Mouse (Mus musculus): ENCODE measurements around the gene Wdr47.
"Not testable (repeated sequence)": the region's sequence is repeated elsewhere in the genome, so short reads cannot be mapped to it uniquely, and the experiment has no call there.

Gene Wdr47

DNA sequence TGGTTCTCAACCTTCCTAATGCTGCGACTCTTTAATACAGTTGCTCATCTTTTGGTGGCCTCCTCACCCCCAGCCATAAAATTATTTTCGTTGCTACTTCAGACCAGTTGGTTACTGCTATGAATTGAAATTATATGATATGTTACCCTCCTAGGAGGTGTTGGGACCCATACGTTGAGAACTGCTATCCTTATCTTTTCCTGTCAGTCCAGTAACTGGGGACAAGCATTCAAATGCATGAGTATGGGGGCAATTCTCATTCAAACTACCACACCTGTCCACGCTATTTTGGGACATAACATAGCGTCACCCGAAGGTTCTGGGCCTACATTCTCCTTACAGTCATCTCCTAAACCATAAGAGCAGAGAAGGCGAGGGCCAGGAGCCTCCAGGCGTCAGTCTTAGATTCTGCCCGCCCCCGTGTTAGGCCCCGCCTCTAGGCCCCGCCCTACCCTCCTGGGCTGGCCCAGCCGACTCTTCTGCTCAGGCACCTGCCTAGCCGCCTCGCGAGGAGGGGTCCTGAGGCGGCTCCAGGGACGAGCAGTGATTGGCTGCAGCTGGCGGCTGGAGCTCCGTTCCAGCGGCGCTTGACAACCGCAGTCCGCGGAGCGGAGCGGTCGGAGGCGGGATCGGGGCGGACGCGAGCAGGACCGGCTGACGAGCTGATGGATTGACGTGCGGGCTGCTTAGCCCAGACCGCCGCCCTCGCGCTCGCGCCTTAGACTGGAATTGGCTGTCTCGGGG is at the start of gene Wdr47:
Gene Wdr47, plus strand, starts transcription at position 494 of the 744 bp plus-strand sequence.
- DNase-seq: peak; percentile 96 to 98

DNA sequence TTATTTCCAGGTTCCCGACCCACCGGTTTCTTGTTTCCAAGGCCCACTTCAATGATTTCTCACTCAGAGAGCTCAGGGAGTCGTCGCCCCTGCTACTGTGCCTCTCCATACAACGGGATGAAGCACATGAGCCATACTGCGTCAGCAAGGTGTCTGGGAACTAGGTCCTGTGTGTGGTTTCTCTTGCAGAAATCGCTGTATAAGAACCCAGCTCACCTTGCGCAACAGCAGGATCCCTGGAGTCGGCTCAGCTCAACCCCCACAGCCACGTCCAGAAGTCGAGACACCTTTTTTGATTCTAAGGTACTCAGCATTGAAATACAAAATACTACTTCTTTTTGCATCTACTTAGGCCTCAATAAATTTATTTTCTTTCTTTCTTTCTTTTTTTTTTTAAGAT is 48.8 kb upstream of the Wdr47 start:
- no peak for DNase-seq

DNA sequence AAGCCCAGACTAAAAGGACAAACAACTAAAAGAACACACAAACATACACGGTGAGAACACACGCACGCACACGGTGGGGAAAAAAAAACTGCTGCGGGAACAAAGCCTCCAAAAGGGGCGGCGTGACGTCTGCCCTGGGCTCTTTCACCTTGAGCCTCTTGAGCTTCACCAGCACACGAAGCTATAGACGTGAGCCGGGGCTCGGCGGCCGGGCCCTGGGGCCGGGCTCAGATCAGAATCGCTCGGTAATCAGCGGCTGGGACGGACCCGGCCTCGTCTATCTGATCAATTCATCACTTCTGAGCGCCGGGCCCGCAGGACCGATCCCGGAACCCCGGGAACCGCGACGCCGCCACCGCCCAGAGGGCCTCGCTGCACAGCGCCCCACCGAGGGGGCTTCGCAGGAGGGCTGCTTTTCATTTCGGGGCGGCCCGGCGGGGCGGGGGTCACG is 36.9 kb upstream of the Wdr47 start:
- DNase-seq: no peak

DNA sequence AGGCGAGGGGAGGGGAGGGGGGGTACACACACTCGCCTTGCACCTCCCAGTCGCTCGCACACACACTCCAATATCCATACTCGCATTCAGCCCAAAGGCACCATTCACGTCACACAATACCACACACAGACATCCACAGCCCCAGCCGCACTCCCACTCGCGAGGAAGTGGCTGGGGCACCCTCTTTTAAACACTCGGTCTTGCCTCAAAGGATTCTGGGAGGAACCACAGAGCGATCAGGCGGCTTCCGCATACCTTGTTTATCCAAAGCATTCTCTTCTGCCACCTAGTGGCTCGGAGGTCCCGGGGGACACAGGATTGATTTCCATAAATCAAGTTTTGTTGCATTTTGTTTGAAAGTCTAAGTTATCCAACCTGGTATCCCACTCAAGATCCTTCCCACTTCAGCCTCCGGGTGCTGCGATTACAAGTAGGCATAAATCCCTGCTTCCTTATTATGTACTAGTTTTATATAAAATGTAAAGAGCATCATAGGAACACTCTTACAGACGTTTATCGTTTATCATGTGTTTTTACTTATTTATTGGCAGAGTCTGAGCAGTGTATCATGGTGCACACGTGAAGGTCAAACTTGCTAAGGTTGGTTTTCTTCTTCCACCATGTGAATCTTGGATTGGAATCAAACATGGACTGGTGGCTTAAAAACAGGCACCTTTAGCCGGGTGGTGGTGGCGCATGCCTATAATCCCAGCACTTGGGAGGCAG is 36.3 kb upstream of the Wdr47 start:
- peak; percentile 96 for DNase-seq

DNA sequence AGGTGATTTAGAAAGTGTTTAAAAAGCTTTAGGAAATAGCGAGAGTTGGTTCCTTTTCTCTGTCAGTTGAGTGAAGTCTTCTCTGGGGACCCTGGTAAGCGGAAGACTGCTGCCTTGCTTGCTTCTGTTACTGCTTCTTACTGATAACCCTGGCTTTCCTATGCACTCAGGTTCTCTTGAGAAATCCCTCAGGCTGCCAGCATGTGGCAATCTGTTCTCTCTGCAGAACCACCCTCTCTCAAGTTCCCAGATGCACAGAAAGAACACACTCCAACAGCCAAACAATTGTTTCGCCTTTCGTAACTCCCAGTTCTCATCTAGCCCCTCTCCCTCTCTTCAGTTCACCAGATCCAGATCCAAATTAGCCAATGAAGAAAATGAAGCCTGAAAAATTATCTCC is 33.2 kb upstream of the Wdr47 start:
- DNase-seq: no peak

DNA sequence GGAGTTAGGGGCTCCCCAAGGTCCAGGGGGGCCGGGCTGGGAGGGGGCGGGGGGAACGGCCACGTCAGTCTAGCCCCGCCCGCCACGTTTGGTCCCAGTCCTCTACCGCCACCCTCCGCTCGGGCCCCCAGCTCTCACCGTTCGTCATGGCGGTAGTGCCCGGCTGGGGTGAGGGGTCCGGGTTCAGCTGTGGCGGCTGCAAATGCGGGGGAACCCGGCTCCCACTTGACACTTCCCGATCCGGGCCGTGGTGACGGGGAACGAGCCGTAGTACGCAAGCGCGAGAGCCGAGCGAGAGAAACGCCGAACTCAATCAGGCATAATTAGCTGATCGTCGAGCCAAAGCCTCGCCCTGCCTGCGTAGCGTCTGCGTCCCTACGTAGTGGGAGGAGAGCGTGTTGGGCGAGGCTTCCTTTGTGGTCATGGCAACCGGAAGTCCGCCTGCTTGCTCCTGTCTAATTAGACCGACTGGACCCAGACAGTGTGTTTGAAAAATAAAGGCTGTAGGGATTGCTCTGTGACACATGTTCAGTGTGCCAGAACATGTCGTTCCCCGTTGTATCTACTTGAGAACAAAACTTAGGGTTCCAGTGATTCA is 28.8 kb upstream of the Wdr47 start, which contains the start of gene Tmem167b:
Gene Tmem167b, minus strand, starts transcription at position 334 of the 598 bp plus-strand sequence.
- peak; percentile 97 to 98 for DNase-seq

DNA sequence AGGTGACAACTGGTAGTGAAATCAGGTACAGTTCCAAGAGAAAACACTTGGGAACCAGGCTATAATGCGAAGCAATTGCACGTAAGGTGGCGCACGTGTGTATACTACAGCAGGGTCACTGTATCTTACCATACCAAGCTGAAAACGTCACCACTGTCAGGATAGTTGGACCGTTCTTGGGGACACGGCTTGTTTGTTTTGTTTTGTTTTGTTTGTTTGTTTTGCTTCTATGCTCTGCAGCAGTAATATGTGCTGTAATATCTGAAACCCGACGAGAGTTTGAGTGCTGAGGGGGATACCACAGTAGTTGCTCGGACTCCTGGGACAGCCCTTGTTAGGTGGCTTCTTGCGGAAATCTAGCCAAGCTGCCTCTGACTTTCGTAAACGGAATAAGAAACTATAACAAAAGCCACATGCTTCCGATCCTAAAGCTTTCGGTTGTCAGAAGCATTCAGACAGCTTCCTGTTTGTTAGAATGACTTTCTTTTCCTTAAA is 28.3 kb upstream of the Wdr47 start:
- peak in 1 of 2 experiments; percentile 49 for DNase-seq

DNA sequence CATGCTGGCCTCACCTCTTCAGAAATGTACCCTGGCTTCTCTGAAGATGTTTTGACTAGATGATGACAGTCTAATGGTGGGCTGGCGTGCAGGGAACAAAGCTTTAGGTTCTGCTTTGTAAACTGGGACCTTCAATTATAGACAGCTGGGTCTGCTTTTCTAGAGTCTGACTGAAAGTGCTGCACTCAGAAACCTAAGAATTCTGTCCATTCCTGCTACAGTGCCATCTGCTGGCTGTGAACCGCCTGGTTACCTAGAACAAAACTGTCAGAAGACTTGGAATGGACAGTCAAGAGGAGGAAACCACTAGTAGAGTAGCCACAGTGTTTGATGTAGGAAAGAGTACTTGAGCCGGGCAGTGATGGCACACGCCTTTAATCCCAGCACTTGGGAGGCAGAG is 27.8 kb upstream of the Wdr47 start:
- peak; percentile 91 to 92 for DNase-seq

GRCm38 (mm10) chr3:108567990-108568877 is 22.8 kb upstream of the Wdr47 start:
- peak; percentile 72 to 77 for DNase-seq

DNA sequence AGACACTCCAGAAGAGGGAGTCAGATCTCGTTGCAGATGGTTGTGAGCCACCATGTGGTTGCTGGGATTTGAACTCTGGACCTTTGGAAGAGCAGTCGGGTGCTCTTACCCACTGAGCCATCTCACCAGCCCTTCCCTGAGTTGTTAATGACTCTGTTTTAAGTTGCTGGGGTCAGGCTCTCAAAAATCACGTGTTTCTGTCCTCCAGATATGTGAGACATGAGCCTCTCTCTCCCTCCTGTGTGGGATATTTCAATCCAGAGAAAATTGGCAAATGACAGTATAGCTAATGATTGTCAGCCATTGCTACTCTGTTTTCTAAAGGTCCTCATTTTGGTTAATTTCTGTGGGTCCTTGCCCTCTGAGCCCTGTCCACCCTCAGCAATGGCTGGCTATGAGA is 21.4 kb upstream of the Wdr47 start:
- not testable (repeated sequence) for DNase-seq

DNA sequence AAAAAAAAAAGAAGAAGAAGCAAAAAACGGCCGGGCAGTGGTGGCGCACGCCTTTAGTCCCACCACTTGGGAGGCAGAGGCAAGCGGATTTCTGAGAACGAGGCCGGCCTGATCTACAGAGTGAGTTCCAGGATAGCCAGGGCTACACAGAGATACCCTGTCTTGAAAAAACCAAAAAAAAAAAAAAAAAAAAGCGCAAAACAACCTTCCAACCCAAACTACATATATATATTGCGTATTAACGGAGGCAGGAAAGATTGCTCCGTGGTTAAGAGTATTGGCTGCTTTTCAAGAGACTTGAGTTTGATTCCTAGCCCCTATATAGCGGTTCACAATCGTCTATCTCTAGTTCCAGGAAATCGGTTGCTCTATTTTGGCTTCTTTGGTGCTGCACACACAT is 20.3 kb upstream of the Wdr47 start:
- no peak for DNase-seq

DNA sequence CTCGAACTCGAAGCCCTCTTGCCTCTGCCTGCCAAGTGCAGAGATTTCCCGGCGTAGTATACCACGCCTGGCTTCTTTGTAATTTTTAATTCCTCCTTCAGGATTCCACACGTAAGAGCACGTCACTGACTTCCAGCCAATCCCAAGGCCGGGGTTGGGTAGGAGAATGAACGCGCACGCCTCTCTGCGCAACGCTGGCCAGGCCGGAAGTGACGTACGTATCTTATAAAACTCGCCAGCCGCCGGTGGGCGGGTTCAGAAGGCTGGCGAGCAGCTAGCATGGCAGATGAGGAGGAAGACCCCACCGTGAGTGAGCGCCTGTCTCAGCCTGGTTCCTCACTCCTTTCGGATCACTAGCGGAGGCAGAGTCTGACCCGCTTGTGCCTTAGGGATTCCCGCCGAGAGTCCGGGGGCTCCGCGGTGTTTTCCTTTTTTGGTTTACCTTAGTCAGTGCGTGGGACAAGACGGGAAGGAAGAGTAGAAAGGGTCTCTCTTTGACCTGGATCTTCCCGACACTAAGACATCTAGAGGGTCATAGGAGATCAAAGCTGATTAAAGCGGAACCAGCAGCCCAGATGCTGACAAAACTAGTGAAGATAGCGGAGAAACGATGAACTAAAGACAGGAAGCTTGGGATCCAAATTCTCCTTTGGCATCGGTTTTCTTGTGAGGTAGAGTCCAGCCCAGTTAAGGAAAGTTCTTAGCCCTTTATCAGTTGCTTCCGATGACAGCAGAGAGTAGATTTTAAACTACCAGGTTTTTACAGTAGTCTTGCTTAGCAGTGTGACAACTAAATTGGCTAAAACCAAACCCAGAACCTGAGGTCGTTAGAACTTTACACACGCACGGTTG is 19.4 kb upstream of the Wdr47 start, which contains the start of gene Taf13:
Gene Taf13, plus strand, starts transcription at position 256 of the 852 bp plus-strand sequence.
- DNase-seq: peak; percentile 98 to 99

DNA sequence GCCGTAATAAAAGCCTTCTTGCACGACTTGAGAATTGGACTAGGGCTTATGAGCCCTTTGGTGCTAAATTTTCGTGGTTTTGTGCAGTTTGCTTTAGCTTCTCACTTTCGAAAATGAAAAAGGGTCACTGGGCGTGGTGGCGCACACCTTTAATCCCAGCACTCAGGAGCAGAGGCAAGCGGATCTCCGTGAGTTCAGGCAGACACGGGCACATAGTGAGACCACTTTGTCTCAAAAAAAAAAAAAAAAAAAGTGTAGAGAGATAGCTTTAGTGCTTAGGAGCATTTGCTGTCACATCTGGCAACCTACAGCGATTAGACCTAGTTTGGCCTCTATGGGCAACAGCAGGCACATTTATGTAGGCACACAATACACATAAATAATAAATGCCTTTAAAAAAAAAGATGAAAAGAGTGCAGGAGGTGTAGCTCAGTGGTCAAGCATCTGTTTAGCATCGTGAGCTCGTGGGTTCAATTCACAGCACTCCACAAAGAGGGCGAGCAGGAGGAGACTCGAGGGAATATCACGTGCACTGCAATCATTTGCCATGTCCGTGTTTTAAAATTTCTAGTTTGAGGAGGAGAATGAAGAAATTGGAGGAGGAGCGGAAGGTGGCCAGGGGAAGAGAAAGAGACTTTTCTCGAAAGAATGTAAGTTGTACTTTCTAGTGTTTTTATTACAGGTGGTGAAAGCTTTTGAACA is 18.6 kb upstream of the Wdr47 start:
- DNase-seq: no peak

DNA sequence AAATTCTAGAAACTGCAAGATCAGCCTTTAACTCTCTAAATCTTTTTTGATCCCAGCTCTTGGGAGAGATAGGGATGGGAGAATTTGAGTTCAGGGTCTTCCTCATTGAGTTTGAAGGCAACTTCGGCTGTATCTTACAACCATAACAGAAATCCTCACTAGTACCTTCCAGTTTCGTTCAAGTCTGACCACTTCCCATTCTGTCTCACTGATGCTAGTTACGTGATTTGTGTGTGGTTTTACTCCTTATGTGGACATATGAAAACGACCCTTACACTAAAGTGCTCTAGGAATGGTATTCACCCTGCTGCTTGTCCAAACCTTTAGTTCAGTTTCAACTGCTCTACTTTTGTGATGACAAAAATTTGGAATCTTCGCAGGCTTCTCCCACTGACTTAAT is 17.1 kb upstream of the Wdr47 start:
- DNase-seq: no peak

GRCm38 (mm10) chr3:108584580-108584979 is 6.5 kb upstream of the Wdr47 start:
- DNase-seq: no peak

DNA sequence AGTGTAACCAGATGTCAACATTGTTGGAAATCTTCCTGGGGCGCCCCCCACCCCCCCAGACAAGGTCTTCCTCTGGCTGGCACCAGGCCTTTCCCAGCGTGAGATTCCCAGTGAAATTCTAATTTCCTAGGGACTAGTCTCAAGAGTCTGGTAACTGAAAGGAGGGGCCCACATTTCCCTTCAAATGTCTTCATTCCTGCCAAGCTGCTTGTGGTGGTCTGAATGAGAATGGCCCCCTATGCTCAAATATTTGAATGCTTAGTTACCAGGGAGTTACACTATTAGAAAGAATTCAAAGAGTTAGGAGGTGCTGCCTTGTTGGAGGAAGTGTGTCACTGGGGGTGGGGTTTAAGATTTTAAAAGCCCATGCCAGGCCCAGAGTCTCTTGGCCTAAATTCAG is 2.6 kb upstream of the Wdr47 start:
- DNase-seq: peak; percentile 21 to 42

GRCm38 (mm10) chr3:108591530-108592522 is 747 bp downstream of the Wdr47 start:
- DNase-seq: peak in 1 of 2 experiments; percentile 61

- no peak for DNase-seq
Measured at GRCm38 (mm10) chr3:108608906-108609305, 17.8 kb downstream of the Wdr47 start.

GRCm38 (mm10) chr3:108634761-108635160 is 43.7 kb downstream of the Wdr47 start:
- DNase-seq: peak; percentile 37 to 40
